Mouse (Mus musculus) neutrophil, adult 5-6 weeks (primary cell): ENCODE data around the gene Cdr2. TPM values are rescaled to one million over a fixed set of nuclear protein-coding genes. Genes with fewer than 3 reads are reported as not detected.
A peak's percentile ranks its signal among the peaks of the same experiment; 100 is the strongest.
"Not testable (repeated sequence)": the region's sequence is repeated elsewhere in the genome, so short reads cannot be mapped to it uniquely, and the experiment has no call there.

Experiments used
- ATAC-seq: fragments of 151-379, 151-347 bp; 2 replicates; pipeline ENCODE4 v1.8.0; 2017; ENCODE audit warnings: mild to moderate bottlenecking, moderate TSS enrichment; ENCODE audit not compliant: insufficient number of reproducible peaks, poor library complexity, low FRiP score, severe bottlenecking; ENCODE audit errors: extremely low read depth
- total RNA-seq: library from RNA; stranded (forward); fragments of 200-1000 nt; gene quantifications from 2 replicates; pipeline ENCODE4 v1.2.3, GENCODE M21; 2017

The Cdr2 gene
- total RNA-seq, result 25.7 and 28.2 TPM in 2 replicates

- peak; percentile 98 for ATAC-seq
Measured at GRCm38 (mm10) chr7:120982200-120982841, at the start of gene Cdr2, which contains the start of gene Mfsd13b. Cdr2 (minus strand) TSS chr7:120982312. Mfsd13b (plus strand) TSS chr7:120982509.

- ATAC-seq, result not testable (repeated sequence)
Measured at GRCm38 (mm10) chr7:121029947-121030346, 47.8 kb upstream of the Cdr2 start.

DNA sequence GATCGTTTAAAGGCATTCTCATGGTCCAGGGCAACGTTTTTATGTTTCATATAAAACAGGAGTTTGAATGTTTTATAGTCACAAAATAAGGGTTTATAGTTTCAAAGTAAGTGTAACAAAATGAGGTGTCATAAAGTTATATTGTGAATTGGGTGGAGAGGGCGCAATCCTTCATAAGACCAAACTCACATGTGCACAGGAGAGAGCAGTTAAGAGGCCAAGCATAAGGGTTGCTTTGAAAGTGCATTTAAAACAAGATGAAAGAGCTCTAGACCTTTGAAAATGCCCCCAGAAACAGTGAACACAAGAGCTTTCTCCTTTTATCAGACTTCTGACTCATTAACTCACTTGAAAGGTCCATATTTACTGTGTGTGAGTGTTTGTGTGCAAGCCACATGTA, 44.2 kb upstream of the Cdr2 start:
- ATAC-seq, result no peak

DNA sequence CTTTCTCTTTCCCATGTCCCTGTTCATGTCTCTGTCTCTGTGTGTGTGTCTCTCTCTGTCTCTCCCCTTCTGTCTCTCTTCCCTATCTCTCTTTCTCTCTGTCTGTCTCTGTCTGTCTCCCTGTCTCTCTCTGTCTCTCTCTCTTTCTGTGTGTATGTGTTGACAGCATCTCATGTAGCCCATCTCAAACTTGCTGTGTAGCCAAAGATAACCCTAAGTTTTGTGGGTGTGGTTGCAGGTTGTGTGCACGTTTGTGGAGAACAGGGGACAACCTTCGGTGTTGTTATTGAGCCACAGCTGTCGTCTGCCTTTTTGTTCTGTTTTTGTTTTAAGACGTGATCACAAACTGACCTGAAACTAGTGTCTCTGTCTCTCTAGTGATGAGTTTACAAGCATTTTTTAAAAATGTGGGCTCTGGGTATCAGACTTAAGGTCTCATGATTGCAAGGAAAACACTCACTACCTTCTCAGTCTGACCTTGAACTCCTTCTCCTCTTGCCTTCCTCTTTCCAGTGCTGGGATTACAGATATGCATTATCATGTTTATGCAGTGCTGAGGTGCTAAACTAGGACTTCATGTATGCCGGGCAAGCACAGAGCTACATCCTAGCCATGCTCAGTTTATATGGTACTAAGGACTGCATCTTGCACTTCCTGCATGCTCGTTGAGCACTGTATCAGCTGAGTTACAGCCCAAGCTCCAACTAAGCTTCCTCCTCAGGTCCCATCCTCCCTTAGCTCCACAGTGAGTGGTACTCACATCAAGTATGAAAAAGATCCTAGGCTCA, 43.3 kb upstream of the Cdr2 start:
- peak; percentile 16; the same call in 1 of the 2 replicates for ATAC-seq

GRCm38 (mm10) chr7:121020277-121020676, 38.2 kb upstream of the Cdr2 start:
- peak; percentile 55; the same call in 1 of the 2 replicates for ATAC-seq

DNA sequence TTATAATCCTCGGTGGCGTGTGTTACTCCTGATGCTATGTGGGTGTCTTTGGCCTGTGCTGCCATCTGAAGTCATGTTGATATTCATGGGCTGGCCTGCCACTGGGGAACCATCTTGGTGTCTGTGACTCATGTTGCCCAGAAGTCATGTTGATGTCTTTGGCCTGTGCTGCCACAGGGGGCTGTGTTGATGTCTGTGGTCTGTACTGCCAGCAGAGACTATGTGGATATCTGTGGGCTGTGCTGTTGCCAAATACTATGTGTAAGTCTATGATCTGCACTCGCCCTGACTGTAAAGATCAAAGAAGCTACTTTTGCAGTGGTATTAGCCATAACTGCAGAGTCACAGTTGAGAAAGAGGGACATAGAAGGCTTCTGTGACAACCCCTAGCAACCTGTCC, 36.7 kb upstream of the Cdr2 start:
- ATAC-seq, result no peak

DNA sequence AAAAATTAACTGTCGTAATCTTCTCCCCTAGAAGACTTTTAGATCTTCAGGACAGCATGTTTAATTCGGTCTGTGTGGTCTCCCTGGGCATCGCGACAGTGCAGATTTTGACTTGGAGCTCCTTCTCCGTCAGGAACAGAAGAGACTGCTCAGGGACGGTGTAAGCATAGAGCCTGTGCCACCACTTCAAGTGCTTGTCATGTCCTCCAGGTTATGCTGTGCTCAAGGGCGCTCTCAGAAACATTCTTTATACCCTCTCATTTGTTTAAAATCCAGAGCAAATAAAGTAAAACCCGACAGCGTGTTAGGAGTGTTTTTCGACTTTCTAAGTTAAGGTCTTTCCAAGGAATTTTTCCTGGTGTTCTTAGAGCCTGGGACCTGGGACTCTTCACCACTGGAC, 32.4 kb upstream of the Cdr2 start:
- no peak for ATAC-seq

- ATAC-seq, result no peak
Measured at GRCm38 (mm10) chr7:121011794-121012689, 29.9 kb upstream of the Cdr2 start.

DNA sequence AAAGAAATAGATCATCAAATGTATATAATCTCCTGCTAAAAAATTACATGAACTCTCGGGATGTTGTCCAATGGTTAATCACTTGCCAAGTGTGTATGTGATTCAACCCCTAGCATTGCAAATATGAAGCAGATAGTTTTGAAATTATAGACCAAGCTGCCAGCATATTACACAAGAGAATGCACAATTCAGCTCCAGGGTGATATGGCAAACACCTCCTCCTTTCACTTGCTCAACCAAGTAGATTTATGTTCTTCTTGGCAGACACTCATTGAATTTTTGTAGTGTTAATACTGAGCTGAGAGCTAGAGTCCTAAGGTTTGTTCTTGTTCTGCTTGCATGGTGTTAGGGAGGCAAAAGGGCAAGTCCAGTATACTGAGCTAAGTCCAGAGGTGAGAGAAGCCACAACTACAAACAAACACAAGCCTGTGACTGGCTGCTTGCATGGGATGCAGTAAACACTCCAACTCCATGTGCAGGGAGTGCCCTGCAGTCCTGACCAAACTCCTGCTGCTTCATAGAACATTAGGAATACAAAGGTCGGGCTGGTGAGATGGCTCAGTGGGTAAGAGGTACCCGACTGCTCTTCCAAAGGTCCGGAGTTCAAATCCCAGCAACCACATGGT, 21.8 kb upstream of the Cdr2 start:
- ATAC-seq, result no peak

DNA sequence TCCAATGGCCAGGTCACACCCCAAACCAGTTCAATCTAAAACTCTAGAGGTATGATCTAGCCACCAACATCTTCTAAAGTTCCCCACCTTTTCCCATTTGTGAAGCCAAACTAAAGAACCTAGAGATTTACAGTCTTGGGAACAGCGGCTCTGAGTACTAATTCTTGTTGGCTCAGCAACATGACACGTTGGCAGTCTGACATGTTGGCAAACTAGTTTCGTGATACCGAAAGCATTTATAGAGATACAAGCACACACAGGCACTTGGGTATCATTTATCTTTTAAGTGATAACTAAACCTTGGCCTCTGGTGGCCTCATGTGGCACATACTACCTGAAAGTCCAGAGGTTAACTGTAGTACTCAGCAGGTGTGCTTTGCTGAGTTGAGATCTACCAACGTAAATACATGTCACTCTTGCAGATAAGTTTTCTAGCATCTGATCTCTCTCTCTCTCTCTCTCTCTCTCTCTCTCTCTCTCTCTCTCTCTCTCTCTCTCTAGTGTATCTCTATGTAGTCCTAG, 20.4 kb upstream of the Cdr2 start:
- ATAC-seq, result no peak

DNA sequence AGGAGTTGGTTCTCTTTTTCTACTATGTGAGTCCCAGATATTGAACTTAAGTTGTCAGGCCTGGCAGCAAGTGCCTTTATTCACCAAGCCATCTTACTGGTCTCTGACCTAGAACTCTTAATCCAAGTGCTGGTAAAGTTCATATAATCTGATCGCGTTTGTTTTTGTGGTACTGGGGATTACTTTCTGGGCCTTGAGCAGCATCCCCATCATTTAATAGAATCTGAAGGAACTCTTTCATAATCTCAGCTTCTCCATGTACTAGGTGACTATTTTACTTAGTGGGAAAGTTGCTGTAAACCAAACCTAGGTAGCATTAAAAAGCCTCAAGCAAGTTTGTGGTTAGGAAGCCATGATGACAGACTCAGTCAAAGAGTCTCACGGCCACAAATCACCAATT, 19.8 kb upstream of the Cdr2 start:
- no peak for ATAC-seq

- no peak for ATAC-seq
Measured at GRCm38 (mm10) chr7:121000065-121000822, 18.1 kb upstream of the Cdr2 start.

GRCm38 (mm10) chr7:120999021-120999530, 17.0 kb upstream of the Cdr2 start:
- no peak for ATAC-seq

DNA sequence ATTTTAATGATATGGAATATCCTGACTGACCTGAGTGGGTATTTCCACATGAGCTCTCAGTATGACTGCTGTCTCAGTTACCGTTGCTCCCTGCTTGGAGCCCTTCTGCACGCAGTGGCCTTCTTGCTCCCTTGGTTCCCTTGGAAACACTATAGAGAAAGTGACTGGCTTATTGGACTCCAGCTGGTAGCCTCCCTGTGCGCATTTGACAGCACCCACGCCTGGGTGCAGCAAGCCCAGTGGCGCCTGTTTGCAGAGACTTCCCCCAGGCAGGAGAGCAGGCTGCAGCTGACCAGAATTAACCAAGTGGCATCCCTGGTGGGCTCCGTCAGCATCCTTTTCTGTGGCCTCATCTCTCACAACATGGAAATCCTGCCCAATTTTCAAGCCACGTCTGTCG, 9.1 kb upstream of the Cdr2 start:
- ATAC-seq, result no peak

DNA sequence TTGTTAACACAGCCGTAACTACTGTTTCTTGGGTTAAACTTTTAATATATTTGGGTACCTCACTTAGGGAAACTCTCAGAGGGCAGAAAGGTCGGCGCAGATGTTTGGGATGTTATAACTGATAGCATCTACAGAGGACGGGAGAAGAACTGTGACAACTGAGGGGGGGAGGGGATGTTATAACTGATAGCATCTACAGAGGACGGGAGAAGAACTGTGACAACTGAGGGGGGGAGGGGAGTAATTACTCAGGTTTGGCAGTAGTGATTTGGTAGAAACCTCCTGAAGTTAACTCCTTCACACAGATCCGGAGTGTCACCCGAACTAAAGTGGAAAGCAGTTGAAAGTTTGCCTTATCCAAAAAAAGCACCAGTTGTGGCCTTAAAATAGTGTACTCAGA, 856 bp upstream of the Cdr2 start:
- ATAC-seq, result no peak

- ATAC-seq, result no peak
Measured at GRCm38 (mm10) chr7:120980931-120981924, 884 bp downstream of the Cdr2 start.

- no peak for ATAC-seq
Measured at GRCm38 (mm10) chr7:120980041-120980440, 2.1 kb downstream of the Cdr2 start.
